ENCODE assay signal across 24 mouse cellular contexts in the genomic region with DNA sequence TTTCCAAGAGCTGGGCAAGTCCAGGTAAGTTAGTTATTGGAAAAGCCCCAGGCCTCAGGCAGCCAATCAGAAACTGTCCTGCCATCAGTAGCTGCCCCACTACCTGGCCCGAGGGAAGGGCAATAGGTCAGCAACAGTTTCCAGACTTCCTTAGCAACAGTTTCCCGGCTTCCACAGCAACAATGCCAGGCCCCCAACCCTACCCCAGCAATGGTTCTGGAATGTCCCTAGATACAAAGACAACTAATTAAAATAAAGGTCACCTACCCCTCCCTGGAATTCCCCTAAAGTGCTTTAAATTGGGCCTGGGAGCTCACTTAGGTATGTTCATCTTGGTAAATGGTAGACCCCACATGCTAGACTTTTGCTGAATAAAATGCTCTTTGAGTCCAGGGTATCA.
DNase-seq lines count a peak whose midpoint lies in the region; ATAC-seq and TF ChIP-seq lines count a peak whose summit lies in the region.
"Had no signal": no experiment of that assay in that cellular context is flagged by ENCODE, and none has a peak within 500 bp of the region (broad histone marks: within the 10 kb centered on the region; RNA-seq: fewer than 3 reads in every experiment).

No protein-coding gene starts in this region.

- no peaks in the 10 kb centered on the region for H3K27me3 ChIP-seq in intestine, embryonic 16.5 days (replicated peaks; ENCODE audit: control insufficient read depth, insufficient read depth, low read length)
- H3K27me3 ChIP-seq in stomach, postnatal 0 days (ENCODE audit: control insufficient read depth, insufficient read depth, low read length): no peaks in the 10 kb centered on the region
- H3K27me3 ChIP-seq: CH12.LX, Patski had no signal

- peak; percentile 53 for DNase-seq in ES-CJ7 (ENCODE audit: low read depth, low spot score)
- peak; percentile 68 for DNase-seq in R1 (ENCODE audit: low read depth, low spot score)
- DNase-seq in ZHBTc4 (ENCODE audit: low read depth, low spot score): peak; percentile 62
- no peak for DNase-seq in gastrocnemius, postnatal 36 days
- DNase-seq in stomach, postnatal 0 days (ENCODE audit: low spot score): no peak
- DNase-seq: adrenal gland, adult 2 months; adrenal gland, adult 8-10 months; adrenal gland, postnatal 10 days; adrenal gland, postnatal 14 days; adrenal gland, postnatal 25 days; adrenal gland, postnatal 36 days; B cell, adult 2 months; cerebellum, adult 11 months; cerebellum, adult 11-12 months; cerebellum, adult 18-20 months; cerebellum, adult 2 months; cerebellum, adult 8-10 months; cerebellum, adult 9-10 months had no signal

- no peaks in the 10 kb centered on the region for H3K9me3 ChIP-seq in intestine, embryonic 16.5 days (ENCODE audit: control insufficient read depth, low read length)
- no peaks in the 10 kb centered on the region for H3K9me3 ChIP-seq in stomach, postnatal 0 days (ENCODE audit: control insufficient read depth, low read length)
- H3K9me3 ChIP-seq: G1E had no signal

- TF ChIP-seq EP300 in stomach, postnatal 0 days (optimal IDR thresholded peaks at IDR 0.05): no peak

- intact Hi-C loops in gastrocnemius, postnatal 36 days (cut with DNase I): no loop called here

- H3K27ac ChIP-seq in intestine, embryonic 16.5 days (ENCODE audit: low read length): no peak overlapping the region
- H3K27ac ChIP-seq in stomach, postnatal 0 days (replicated peaks): no peak overlapping the region

- no peaks in the 10 kb centered on the region for H3K4me1 ChIP-seq in intestine, embryonic 16.5 days (ENCODE audit: control insufficient read depth, insufficient read depth, low read length)
- H3K4me1 ChIP-seq in stomach, postnatal 0 days (replicated peaks; ENCODE audit: control insufficient read depth, insufficient read depth): no peaks in the 10 kb centered on the region

- H3K4me3 ChIP-seq in intestine, embryonic 16.5 days (ENCODE audit: low read length): no peak overlapping the region
- no peak overlapping the region for H3K4me3 ChIP-seq in stomach, postnatal 0 days (ENCODE audit: low read depth, low read length)

- no peak for ATAC-seq in intestine, embryonic 16.5 days
- no peak for ATAC-seq in stomach, postnatal 0 days (ENCODE audit: low FRiP score, low TSS enrichment)
- ATAC-seq: activated CD4-positive, CD25-positive, alpha-beta regulatory T cell, adult 4 months; CD4-positive, CD25-positive, alpha-beta regulatory T cell, adult 4 months; Patski had no signal

- no peak overlapping the region for H3K9ac ChIP-seq in intestine, embryonic 16.5 days (ENCODE audit: low read depth, low read length)
- H3K9ac ChIP-seq in stomach, postnatal 0 days (ENCODE audit: low read length): no peak overlapping the region

- H3K36me3 ChIP-seq in intestine, embryonic 16.5 days (ENCODE audit: control insufficient read depth, insufficient read depth, low read length): no peaks in the 10 kb centered on the region
- H3K36me3 ChIP-seq in stomach, postnatal 0 days (ENCODE audit: control insufficient read depth, insufficient read depth, low read length): no peaks in the 10 kb centered on the region
- H3K36me3 ChIP-seq: G1E had no signal

- no peak for TF ChIP-seq CTCF in stomach, postnatal 0 days (IDR thresholded peaks at IDR 0.05; ENCODE audit: low read depth)

- H3K4me2 ChIP-seq in intestine, embryonic 16.5 days (ENCODE audit: low read depth, low read length): no peak overlapping the region
- no peak overlapping the region for H3K4me2 ChIP-seq in stomach, postnatal 0 days (replicated peaks; ENCODE audit: low read depth)

- 72% methylated on average over 2 of the region's 2 CpGs for WGBS in intestine, embryonic 16.5 days
- WGBS in stomach, postnatal 0 days: 80% methylated on average over 2 of the region's 2 CpGs

Comparison
In these comparisons a context has a peak if more than half of its experiments do, and no peak if none do; other contexts are left out.
1. DNase-seq: peak in ES-CJ7 (single experiment), R1 (single experiment) and ZHBTc4 (single experiment); none in gastrocnemius, postnatal 36 days (0 of 2) and stomach, postnatal 0 days (single experiment).